Mouse (Mus musculus): Measurements from ENCODE around the gene Pld5.

Gene Pld5

DNA sequence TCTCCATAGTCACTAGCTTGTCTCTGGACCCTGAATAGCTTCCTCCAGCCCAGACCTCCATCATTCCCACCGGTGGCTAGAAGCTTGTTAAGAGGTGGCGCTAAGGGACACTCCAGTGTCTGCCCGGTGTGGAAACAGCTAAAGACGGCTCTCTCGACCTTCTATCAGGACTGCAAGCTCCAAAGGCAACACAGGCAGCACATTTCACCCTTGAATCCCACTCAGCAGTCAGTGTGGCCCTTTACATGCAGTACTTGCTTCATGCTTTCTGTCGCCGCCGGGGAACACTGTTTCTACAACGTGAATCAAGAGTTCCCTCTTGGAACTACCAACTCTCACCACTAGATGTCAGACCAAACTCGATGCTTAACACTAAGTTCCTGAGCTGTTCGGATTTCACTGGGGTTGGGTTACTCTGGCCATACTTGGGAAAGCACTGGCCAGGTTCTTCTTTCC lies 338.8 kb downstream of the Pld5 start:
- peak; percentile 66 for DNase-seq

DNA sequence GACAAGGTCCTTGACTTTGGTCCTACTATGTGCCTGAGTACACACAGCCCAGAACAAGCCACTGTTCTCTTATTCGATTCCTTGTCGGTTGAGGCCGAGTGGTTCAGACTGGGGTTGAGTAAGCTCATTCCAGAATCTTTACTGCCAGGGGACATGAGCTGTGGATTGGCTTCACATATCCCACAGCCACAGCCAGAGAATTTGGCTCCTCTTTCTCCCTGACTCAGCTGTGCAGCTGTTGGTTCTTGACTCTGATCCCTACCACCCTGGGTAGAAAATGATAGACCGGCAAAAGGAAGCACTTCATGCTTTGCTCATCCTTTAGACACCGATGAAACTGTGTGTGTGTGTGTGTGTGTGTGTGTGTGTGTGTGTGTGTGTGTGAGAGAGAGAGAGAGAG lies 343.7 kb downstream of the Pld5 start:
- DNase-seq = no peak

GRCm38 (mm10) chr1:175923848-175924787 lies 351.0 kb downstream of the Pld5 start:
- DNase-seq = peak; percentile 89

DNA sequence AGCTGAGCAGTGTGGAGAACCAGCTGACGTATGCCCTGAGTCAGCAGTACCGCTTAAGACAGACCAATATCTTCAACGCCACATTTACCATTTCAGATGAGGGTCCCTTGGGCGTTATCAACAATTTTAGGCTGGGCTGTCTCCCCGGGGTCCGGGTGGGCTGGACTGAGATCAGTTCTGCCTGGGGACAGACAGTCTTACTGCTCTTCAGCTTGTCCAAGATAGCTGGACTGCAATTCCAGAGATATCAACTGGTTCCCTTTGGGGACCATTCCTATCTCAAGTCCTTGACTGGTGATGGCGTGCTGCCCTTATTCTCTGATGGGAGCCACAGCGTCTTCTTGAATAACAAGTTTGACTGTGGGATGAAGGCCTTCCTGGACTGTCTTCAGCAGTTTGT lies 354.0 kb downstream of the Pld5 start:
- DNase-seq = no peak

GRCm38 (mm10) chr1:175920029-175920428 lies 355.1 kb downstream of the Pld5 start, which contains the start of gene Gm38100:
Gene Gm38100 (plus strand): TSS chr1:175920329.
- DNase-seq = no peak

DNA sequence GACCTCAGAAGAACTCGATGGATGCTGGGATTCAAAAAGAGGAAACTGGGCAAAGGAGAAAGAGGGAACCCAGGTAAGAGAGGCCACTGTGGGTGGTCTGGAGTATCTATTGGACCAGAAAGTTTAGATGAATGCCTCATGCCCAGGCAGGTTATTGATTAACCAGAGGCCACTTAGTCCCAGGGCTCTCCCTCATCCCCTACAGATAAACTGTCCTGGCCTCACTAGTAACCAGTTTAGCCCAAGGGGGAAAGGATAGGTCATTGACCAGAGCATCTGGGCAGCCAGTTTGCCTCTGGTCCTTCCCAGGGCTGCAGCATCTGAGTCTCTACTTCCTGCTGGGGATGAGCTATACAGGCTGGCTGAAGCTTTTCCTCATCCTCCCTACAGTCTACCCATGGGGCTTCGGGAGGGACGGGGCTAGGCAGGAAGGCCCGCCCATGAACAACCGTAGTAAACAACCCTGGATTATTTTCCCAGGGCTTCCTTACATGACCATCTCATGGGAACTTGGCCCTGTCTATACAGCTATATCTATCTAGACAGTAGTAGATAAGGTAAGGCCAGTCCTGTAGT lies 361.3 kb downstream of the Pld5 start:
- DNase-seq = no peak

Measured in right cerebral cortex, postnatal 4 days (tissue).